Mouse (Mus musculus): ENCODE data around the gene Sec23ip.
"Not testable (repeated sequence)": the region's sequence is repeated elsewhere in the genome, so short reads cannot be mapped to it uniquely, and the experiment has no call there.

The Sec23ip gene

DNA sequence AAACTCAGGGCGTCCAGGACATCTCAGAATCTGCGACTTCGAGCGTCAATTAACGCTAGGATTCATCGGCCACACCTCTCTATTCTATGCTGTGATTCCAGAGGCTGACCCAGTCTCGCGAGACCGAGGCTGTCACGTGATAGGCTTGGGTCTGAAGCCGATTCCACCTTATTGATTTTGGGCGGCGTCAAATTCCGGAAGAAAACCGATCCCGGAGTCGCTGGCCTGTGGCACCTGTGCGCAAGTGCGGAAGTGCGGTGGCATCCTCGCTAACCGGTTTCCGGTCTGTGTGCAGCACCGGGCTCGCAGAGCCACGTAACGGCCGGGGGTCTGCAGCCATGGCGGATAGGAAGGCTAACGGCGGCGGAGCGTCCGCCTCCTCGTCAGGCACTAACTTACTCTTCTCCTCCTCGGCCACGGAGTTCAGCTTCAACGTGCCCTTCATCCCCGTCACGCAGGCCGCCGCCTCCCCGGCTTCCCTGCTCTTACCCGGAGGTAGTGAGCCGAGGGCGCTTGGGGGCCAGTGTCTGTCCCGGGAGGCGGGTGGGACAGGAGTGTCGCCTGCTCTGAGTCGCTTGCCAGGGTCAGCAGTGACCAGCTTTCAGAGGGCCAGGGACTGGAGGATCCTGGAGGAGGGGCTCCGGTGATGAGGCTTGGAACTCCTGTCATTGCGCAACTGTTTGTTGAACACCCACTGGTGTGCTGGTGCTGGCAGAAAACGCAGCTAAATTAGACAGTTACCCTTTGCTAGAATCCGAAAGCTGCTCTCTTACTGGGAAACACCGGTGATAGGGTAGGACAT is at the start of gene Sec23ip:
Gene Sec23ip, plus strand, starts transcription at position 260 of the 802 bp plus-strand sequence.
- DNase-seq (ENCODE audit: low read depth, low spot score) = peak; percentile 98

DNA sequence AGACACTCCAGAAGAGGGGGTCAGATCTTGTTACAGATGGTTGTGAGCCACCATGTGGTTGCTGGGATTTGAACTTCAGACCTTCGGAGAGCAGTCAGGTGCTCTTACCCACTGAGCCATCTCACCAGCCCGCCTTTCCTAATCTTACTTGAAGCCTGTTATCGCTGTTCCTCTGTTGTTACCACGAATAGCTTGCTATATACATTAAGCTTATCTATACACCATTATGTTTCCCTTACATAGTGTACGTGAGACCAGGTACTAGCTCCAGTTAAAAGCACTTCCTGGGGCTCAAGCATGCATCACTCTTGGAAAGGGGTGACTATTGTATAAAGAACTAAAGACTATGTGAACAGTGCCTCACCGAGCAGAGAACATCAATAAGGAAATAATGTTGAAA is 44.8 kb upstream of the Sec23ip start:
- not testable (repeated sequence) for DNase-seq (ENCODE audit: low read depth, low spot score)

DNA sequence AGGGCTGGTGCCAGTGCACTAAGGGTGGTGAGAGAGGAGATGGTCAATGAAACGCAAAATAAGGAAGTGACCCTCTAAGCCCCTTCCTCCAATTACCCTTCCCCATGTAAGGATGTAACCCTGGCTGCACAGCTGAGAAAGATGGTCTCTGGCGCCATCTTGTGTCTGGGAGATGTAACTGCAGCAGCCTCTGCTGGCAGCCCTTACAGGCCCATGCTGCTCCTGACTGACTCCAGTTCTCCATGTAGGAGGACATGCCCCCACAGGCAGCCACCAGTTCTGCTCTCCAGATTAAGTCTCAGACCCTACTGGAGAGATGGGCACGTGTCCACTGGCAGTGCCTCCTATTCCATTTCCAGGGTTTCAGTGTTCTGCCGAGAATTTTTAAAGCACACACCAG is 39.0 kb upstream of the Sec23ip start:
- peak; percentile 56 for DNase-seq (ENCODE audit: low read depth, low spot score)

- no peak for DNase-seq (ENCODE audit: low read depth, low spot score)
Observed at GRCm38 (mm10) chr7:128717991-128718390, 26.8 kb upstream of the Sec23ip start.

DNA sequence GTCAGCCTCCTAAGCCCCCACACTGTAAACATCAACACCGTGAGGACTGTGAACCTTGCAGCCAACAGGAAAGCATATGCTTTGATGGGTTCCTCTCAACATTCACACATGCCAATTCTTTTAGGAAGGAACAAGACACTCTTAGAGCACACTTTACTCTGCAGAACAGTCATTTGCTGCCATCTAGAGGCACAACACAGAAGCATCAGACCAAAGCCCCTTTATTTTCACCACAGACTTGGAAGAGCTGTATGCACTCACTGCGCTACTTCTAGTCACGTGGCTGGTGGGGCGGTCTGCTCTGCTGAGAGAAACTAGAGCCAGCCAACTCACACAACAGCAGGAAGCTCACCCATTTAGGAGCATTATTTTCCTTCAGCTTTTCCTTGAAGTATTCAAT is 20.0 kb upstream of the Sec23ip start:
- DNase-seq (ENCODE audit: low read depth, low spot score) = no peak

- DNase-seq (ENCODE audit: low read depth, low spot score) = no peak
Observed at GRCm38 (mm10) chr7:128725189-128725588, 19.6 kb upstream of the Sec23ip start.

DNA sequence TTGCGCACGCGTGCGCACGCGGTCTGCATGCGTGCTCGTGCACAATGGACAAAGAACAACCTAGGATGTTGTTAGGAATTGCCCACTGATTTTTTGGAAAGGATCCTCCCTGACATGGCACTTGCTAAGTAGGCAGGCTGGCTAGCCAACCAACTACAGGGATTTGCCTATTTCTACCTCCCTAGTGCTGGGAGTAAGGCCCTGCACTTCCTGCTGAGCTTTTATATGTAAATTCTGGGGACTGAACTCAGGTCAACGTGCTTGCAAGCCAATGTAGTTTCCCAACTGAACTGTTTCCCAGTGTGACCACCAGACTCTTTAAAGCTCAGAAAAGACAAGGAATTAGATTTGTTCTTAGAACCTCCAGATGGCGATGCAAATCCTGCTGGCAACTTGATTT is 17.7 kb upstream of the Sec23ip start:
- DNase-seq (ENCODE audit: low read depth, low spot score) = no peak

- no peak for DNase-seq (ENCODE audit: low read depth, low spot score)
Observed at GRCm38 (mm10) chr7:128727701-128728100, 17.0 kb upstream of the Sec23ip start.

DNA sequence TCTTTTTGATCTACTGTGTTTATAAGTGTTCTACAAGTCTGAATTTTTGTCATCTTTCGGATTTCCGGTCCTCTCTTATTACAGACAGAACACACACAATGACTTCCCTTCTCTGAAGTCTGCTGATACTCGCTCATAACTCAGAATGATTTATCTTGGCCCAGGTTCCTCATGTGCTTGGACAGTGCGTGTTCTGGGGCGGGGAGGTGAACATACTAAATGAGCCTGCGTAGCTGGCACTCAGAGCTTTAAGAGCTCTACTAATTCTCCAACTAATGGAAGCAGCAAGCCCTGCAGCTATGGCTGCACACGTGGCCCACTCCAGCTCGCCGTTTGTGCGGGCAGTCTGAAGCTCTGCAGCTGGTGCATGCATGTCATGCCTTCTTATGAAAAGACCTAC is 16.0 kb upstream of the Sec23ip start:
- DNase-seq (ENCODE audit: low read depth, low spot score) = no peak

DNA sequence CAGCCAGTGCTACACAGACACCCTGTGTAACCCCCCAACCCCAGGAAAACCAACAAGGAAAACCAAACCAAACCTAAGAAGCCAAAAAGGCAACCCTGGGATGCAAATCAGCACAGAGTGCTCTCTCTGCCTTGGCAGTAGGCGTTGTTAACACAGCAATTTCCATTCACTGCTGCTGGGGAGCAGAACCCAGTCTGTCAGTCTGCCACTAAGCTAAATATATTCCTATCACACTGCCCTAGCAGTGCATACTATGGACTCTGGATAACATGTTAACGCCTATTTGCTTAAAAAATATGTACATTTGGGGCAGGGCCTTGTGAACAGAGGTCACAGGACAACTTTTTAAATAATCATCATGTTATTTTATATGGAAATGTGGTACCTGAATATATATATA is 13.2 kb upstream of the Sec23ip start:
- DNase-seq (ENCODE audit: low read depth, low spot score) = no peak

DNA sequence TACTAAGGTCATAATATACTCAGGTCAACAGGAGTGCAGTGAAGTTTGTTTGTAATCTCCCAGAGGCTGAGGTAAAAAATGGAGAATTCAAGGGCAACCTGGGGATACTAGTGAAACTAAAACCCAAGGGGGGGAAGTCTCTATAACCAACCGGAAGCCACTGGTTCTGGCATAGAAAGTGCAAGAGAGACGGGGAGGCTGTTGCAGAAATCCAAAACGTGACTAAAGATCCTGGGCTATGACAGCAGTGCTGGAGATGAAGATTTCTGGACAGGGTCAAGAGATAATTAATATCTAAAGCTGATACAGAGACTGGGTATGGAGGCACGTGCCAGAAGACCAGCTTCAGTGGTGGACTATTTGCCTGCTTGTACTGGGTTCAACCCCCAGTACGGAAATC is 6.7 kb upstream of the Sec23ip start:
- no peak for DNase-seq (ENCODE audit: low read depth, low spot score)

DNA sequence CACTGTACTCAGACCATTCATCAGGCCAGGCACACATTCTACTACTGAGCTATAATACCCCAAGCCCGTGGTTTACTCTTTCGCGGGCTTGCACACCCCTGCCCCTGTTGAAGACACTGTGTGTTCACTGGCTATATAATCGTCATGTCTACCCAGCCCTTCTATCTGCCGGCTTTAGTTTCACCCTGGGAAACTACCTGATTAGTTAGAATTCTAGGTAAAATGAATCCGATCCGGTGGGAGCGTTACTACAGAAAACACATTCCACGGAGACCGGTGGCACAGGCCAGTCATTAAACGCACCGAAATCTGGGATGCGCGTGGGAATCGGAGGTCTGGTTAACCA is 5.7 kb upstream of the Sec23ip start:
- DNase-seq (ENCODE audit: low read depth, low spot score) = no peak

DNA sequence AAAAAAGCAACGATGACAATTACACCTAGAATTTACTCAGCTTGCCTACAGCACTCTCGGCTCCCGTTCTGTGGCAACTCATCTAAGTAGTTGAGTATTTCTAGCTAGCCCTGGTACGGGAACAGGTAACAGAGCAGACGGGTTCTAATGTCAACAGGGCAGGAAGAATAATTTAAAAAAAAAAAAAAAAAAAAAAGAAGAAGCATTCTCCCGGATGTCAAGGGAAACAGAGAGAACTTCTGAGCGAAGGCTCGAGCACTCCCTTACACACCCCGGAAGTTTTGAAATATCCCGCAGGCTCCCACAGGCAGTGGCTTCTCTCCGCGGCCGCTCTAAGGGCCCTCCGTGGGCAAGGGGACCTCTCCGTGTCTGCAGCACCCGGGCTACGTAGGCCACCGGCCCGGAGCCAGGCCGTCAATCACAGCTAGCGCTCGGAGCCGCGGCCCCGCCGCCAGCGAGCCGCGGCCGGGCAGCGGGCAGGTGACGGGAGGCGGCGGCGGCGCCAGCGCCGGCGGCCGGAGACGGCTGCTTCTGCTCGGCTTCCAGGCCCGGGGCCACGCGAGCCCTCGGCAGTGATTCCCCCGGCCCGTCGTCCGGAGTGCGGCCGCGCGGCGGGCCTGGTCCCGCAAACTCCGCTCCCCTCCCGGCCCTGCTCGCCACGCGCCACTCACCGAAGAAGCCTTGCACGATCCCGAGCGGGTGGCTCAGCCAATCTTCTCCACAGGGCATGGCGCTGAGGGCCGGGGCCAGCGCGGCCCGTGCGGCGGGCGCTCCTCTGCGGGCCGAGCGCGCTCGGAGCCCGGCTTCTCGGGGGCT is 5.1 kb upstream of the Sec23ip start:
- DNase-seq (ENCODE audit: low read depth, low spot score) = no peak

DNA sequence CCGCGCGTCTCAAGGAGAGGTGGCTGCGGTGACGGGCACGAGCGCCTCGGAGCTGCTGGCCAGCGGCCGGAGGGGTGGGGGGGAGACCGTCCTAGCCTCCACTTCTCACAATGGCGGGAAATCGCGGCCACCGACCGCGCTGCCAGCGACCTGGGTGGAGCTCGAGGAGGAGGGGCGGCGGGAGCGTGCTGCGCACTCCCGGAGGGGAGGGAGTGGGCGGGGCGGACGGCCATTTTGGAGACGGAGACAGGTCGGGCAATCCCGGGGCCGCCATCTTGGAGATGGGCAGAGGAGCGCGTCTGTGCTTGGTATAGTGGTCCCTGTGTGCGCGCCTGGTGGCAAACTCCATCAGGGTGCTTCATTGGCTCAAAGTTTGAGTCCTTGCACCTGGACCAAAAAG is 4.4 kb upstream of the Sec23ip start, which contains the start of gene Mcmbp:
Gene Mcmbp, minus strand, starts transcription at position 162 of the 400 bp plus-strand sequence.
- DNase-seq (ENCODE audit: low read depth, low spot score) = peak; percentile 92

GRCm38 (mm10) chr7:128743898-128744297 is 845 bp upstream of the Sec23ip start:
- DNase-seq (ENCODE audit: low read depth, low spot score) = no peak

- no peak for DNase-seq (ENCODE audit: low read depth, low spot score)
Observed at GRCm38 (mm10) chr7:128746151-128746550, 1.4 kb downstream of the Sec23ip start.

DNA sequence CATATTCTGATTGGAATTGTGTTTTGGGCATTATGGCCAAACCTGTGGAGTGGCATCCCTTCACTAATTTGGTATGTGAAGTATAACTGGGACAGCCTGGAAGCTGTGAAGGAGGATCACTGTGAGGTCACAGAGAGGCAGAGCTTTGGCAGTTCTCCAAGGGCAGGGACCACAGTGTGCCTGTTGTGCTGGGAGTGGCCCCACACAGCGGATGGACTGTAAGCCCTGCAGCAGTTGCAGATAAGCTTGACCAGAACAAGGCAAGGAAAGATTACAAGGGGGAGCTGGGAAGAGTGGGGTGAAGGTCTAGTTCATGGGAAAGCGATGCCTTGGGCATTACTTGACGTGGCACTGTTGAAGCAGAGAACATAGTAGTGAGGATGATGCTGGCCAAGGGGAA is 4.0 kb downstream of the Sec23ip start:
- DNase-seq (ENCODE audit: low read depth, low spot score) = no peak

DNA sequence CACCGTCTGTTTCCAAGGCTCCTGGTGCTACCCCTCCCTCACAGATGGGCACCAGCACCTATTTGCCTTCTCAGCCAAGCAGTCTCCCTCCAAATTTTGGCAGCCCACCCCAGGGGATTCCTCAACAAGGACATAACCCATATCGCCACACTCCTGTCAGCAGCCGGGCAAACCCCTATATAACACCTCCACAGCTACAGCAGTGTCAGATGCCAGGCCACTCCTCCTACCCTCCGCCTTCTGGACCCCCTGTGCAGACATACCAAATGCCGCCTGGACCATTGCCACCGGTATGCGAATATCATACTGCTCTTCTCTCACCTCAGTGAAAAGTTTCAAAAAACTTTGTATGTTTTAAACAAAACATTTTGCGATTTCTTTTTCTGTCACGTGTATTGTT is 5.6 kb downstream of the Sec23ip start:
- no peak for DNase-seq (ENCODE audit: low read depth, low spot score)

DNA sequence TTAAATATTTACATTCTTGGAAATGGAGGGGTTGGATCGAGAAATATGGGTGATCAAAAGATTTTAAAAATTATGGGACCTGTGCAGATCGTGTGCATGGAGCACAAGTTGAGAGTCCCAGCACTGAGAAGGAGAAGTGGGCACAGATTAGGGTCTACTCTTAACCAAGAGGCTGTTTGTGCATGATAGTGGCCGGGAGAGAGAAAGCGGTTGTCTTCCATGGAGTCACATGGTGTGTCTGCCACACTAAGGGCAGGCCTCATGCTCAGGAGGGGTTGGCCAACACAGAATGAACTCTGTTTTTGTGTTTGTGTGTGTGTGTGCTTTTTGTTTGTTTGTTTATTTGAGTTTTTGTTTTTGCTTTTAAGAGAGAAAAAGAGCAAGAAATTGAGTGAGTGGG is 7.3 kb downstream of the Sec23ip start:
- DNase-seq (ENCODE audit: low read depth, low spot score) = no peak

- DNase-seq (ENCODE audit: low read depth, low spot score) = no peak
Observed at GRCm38 (mm10) chr7:128755396-128755795, 10.7 kb downstream of the Sec23ip start.

DNA sequence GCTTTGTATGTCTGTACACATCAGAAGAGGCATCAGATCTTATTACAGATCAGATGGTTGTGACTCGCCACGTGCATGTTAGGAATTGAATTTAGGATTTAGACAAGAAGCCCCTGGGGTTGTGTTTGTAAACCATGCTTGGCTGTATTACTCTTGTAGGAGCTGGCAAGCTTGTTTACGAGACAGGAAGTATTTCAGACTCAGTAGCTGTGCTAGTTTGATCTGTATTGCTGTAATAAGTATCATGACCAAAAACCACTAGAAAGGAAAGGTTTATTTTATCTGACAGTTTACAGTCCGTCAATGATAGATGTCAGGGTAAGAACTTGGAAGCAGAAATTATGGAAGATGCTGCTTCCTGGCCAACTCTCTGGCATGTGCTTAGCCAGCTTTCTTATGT is 14.2 kb downstream of the Sec23ip start:
- DNase-seq (ENCODE audit: low read depth, low spot score) = no peak

- no peak for DNase-seq (ENCODE audit: low read depth, low spot score)
Observed at GRCm38 (mm10) chr7:128766696-128767095, 22.0 kb downstream of the Sec23ip start.

DNA sequence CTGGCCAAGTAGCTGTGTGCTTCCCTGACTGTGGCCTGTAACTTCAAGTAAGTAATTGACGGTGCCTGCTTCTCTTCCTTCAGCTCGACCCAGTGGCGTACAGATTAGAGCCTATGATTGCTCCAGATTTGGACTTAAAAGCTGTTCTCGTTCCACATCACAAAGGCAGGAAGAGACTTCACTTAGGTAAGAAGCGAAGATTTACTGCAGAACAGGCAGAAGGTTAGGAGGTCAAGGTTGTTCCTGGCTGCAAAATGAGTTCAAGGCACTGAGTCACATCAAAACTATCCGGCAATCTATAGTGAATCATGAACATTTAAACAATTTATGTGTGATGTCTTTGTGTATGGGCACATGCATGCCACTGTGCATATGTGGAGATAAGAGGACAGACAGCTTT is 32.5 kb downstream of the Sec23ip start:
- no peak for DNase-seq (ENCODE audit: low read depth, low spot score)
